Mouse (Mus musculus) embryonic facial prominence, embryonic 14.5 days (tissue): Measurements from ENCODE around the gene Tex264. TPM values are rescaled to one million over a fixed set of nuclear protein-coding genes. Genes with fewer than 3 reads are reported as not detected.

Experiments
- ATAC-seq: fragments of 200-750 bp; cut with Nextera tagmentation; 2 replicates; pipeline ENCODE4 v1.8.0; 2017; ENCODE audit warnings: low read depth, moderate number of reproducible peaks, moderate TSS enrichment
- DNase-seq: peaks from one replicate; pipeline ENCODE4 v3.0.0-alpha.2; 2015; ENCODE audit warnings: low spot score
- H3K27ac ChIP-seq: fragments of 300-500 bp; sonication (generic); replicated peaks from 2 replicates; pipeline ENCODE4 v1.5.1; 2014; ENCODE audit warnings: low read depth, mild to moderate bottlenecking, low read length, moderate library complexity
- H3K27me3 ChIP-seq: fragments of 300-500 bp; sonication (generic); replicated peaks from 2 replicates; pipeline ENCODE4 v1.6.1; 2014; ENCODE audit warnings: low read length; ENCODE audit not compliant: control insufficient read depth, insufficient read depth
- H3K36me3 ChIP-seq: fragments of 300-500 bp; sonication (generic); 2 replicates; pipeline ENCODE4 v1.6.1; 2014; ENCODE audit warnings: low read length, mixed read lengths; ENCODE audit not compliant: control insufficient read depth, insufficient read depth
- H3K4me1 ChIP-seq: fragments of 300-500 bp; sonication (generic); 2 replicates; pipeline ENCODE4 v1.6.1; 2014; ENCODE audit warnings: antibody characterized with exemption, low read length; ENCODE audit not compliant: control insufficient read depth, insufficient read depth
- H3K4me2 ChIP-seq: fragments of 300-500 bp; sonication (generic); 2 replicates; pipeline ENCODE4 v1.6.1; 2014; ENCODE audit warnings: low read depth, mild to moderate bottlenecking, low read length, moderate library complexity, mixed read lengths
- H3K4me3 ChIP-seq: fragments of 300-500 bp; sonication (generic); 2 replicates; pipeline ENCODE4 v1.5.1; 2014; ENCODE audit warnings: low read depth, mild to moderate bottlenecking, low read length
- H3K9ac ChIP-seq: fragments of 300-500 bp; sonication (generic); 2 replicates; pipeline ENCODE4 v1.6.1; 2014; ENCODE audit warnings: low read depth, mild to moderate bottlenecking, low read length, moderate library complexity, mixed read lengths
- H3K9me3 ChIP-seq: fragments of 300-500 bp; sonication (generic); 2 replicates; pipeline ENCODE4 v1.6.1; 2016; ENCODE audit warnings: low read length; ENCODE audit not compliant: control insufficient read depth
- WGBS: fragments of 180-500 bp; shearing (Covaris S2); extraction: QIAGEN DNeasy Blood & Tissue Kit; methylation state at CpG from one replicate; pipeline ENCODE4 v1.1.7; 2014; 5-methylcytosine and 5-hydroxymethylcytosine counted together
- polyA plus RNA-seq: library from polyadenylated mRNA; unstranded; fragments of >200 nt; fragmentation: Nextera tagmentation; extraction: Ambion mirVana; gene quantifications from 2 replicates; pipeline ENCODE4 v1.2.1, GENCODE M21; 2014

Gene Tex264
- polyA plus RNA-seq, 1 experiment from 2014 or later, result 59.0 TPM

GRCm38 (mm10) chr9:106657592-106657991 is 28.1 kb downstream of the Tex264 start:
- H3K9me3 ChIP-seq, result no peaks in the 10 kb centered on the region
- 48% methylated on average over 5 of the region's 5 CpGs for WGBS
- H3K27me3 ChIP-seq, result peaks cover 14% of the 10 kb centered on the region
- no peak overlapping the region for H3K4me2 ChIP-seq
- no peak overlapping the region for H3K4me3 ChIP-seq
- H3K27ac ChIP-seq, result no peak overlapping the region
- no peak overlapping the region for H3K9ac ChIP-seq
- DNase-seq, result no peak
- no peak for ATAC-seq
- 0 out of 2 replicates have a peak, but pooled peaks cover 5% of the 10 kb centered on the region for H3K4me1 ChIP-seq
- peaks cover 45% of the 10 kb centered on the region for H3K36me3 ChIP-seq

GRCm38 (mm10) chr9:106656820-106657219 is 28.9 kb downstream of the Tex264 start:
- Histone ChIP-seq H3K4me2 (no peak overlapping the region), H3K9me3 (no peaks in the 10 kb centered on the region), H3K36me3 (peaks cover 38% of the 10 kb centered on the region), H3K4me3 (no peak overlapping the region), H3K27ac (no peak overlapping the region), H3K4me1 (0 out of 2 replicates have a peak, but pooled peaks cover 5% of the 10 kb centered on the region), H3K9ac (no peak overlapping the region), H3K27me3 (peaks cover 14% of the 10 kb centered on the region)
- 47% methylated on average over 5 of the region's 5 CpGs for WGBS
- ATAC-seq (no peak), DNase-seq (no peak)

GRCm38 (mm10) chr9:106655884-106656720 is 29.6 kb downstream of the Tex264 start, which contains the start of gene Grm2:
Grm2 (minus strand) TSS chr9:106656082.
- Histone ChIP-seq H3K4me1 (0 out of 2 replicates have a peak, but pooled peaks cover 5% of the 10 kb centered on the region), H3K4me3 (peak within 1 kb of the TSS; percentile 36), H3K9ac (no peak within 1 kb of the TSS), H3K27ac (no peak within 1 kb of the TSS), H3K4me2 (peak within 1 kb of the TSS; percentile 67), H3K36me3 (peaks cover 31% of the 10 kb centered on the region), H3K27me3 (peaks cover 14% of the 10 kb centered on the region), H3K9me3 (no peaks in the 10 kb centered on the region)
- ATAC-seq (peak; percentile 74), DNase-seq (peak; percentile 82)
- 1% methylated on average over 28 of the region's 44 CpGs for WGBS

- Histone ChIP-seq H3K27me3 (peaks cover 14% of the 10 kb centered on the region), H3K4me1 (0 out of 2 replicates have a peak, but pooled peaks cover 5% of the 10 kb centered on the region), H3K4me3 (no peak overlapping the region), H3K27ac (no peak overlapping the region), H3K36me3 (no peaks in the 10 kb centered on the region), H3K9ac (no peak overlapping the region), H3K9me3 (no peaks in the 10 kb centered on the region), H3K4me2 (no peak overlapping the region)
- DNase-seq (no peak), ATAC-seq (no peak)
- 71% methylated on average over 1 of the region's 1 CpGs for WGBS
These were observed 33.0 kb downstream of the Tex264 start for GRCm38 (mm10) chr9:106652720-106653119.

- no peak for DNase-seq
- no peak overlapping the region for H3K4me3 ChIP-seq
- H3K9ac ChIP-seq, result no peak overlapping the region
- no peaks in the 10 kb centered on the region for H3K36me3 ChIP-seq
- no peaks in the 10 kb centered on the region for H3K9me3 ChIP-seq
- ATAC-seq, result no peak
- H3K4me2 ChIP-seq, result no peak overlapping the region
- no peaks in the 10 kb centered on the region for H3K4me1 ChIP-seq
- H3K27me3 ChIP-seq, result no peaks in the 10 kb centered on the region
- H3K27ac ChIP-seq, result no peak overlapping the region
- WGBS, result 77% methylated on average over 27 of the region's 27 CpGs
These were observed 38.5 kb downstream of the Tex264 start for GRCm38 (mm10) chr9:106647226-106647625.

GRCm38 (mm10) chr9:106645684-106646271 is 39.9 kb downstream of the Tex264 start:
- no peak overlapping the region for H3K9ac ChIP-seq
- no peak overlapping the region for H3K27ac ChIP-seq
- no peak overlapping the region for H3K4me2 ChIP-seq
- H3K4me1 ChIP-seq, result no peaks in the 10 kb centered on the region
- no peaks in the 10 kb centered on the region for H3K36me3 ChIP-seq
- 76% methylated on average over 9 of the region's 9 CpGs for WGBS
- no peak for DNase-seq
- H3K9me3 ChIP-seq, result no peaks in the 10 kb centered on the region
- H3K4me3 ChIP-seq, result no peak overlapping the region
- no peaks in the 10 kb centered on the region for H3K27me3 ChIP-seq
- ATAC-seq, result no peak

- no peak overlapping the region for H3K27ac ChIP-seq
- DNase-seq (no peak), ATAC-seq (no peak)
- H3K4me3 ChIP-seq, result no peak overlapping the region
- H3K9me3 ChIP-seq, result no peaks in the 10 kb centered on the region
- no peaks in the 10 kb centered on the region for H3K27me3 ChIP-seq
- WGBS, result 57% methylated on average over 6 of the region's 6 CpGs
- no peak overlapping the region for H3K4me2 ChIP-seq
- no peak overlapping the region for H3K9ac ChIP-seq
- no peaks in the 10 kb centered on the region for H3K36me3 ChIP-seq
- H3K4me1 ChIP-seq, result no peaks in the 10 kb centered on the region
These were observed 41.9 kb downstream of the Tex264 start for GRCm38 (mm10) chr9:106643787-106644186.

GRCm38 (mm10) chr9:106643128-106643527 is 42.6 kb downstream of the Tex264 start:
- H3K36me3 ChIP-seq, result no peaks in the 10 kb centered on the region
- ATAC-seq (peak; percentile 78; the same call in 1 of the 2 replicates), DNase-seq (peak; percentile 67)
- H3K4me3 ChIP-seq, result no peak overlapping the region
- H3K9me3 ChIP-seq, result no peaks in the 10 kb centered on the region
- H3K4me1 ChIP-seq, result no peaks in the 10 kb centered on the region
- H3K9ac ChIP-seq, result no peak overlapping the region
- no peaks in the 10 kb centered on the region for H3K27me3 ChIP-seq
- H3K27ac ChIP-seq, result no peak overlapping the region
- WGBS, result 28% methylated on average over 7 of the region's 7 CpGs
- H3K4me2 ChIP-seq, result no peak overlapping the region
